In genomic region chr4:8238560-8239305, GRCm38 (mm10) we compare ENCODE assay signal across 8 mouse cellular contexts. TPM values are rescaled to one million over a fixed set of nuclear protein-coding genes. Genes with fewer than 3 reads are reported as not detected.
A peak's percentile ranks its signal among the peaks of the same experiment; 100 is the strongest.
DNase-seq lines count a peak whose midpoint lies in the region; ATAC-seq and TF ChIP-seq lines count a peak whose summit lies in the region.

TSS of gene Car8 (minus strand) at chr4:8239041.

- no peaks in the 10 kb centered on the region for H3K9me3 ChIP-seq in intestine, embryonic 16.5 days (ENCODE audit: control insufficient read depth, low read length)
- H3K9me3 ChIP-seq in midbrain, postnatal 0 days (ENCODE audit: low read length) = no peaks in the 10 kb centered on the region

- H3K4me3 ChIP-seq in cerebellum, adult 2 months (replicated peaks; ENCODE audit: insufficient read depth, low read depth, low read length) = peak within 1 kb of the TSS; percentile 63
- peak within 1 kb of the TSS; percentile 83 for H3K4me3 ChIP-seq in intestine, embryonic 16.5 days (ENCODE audit: low read length)
- H3K4me3 ChIP-seq in midbrain, postnatal 0 days (ENCODE audit: low read depth, low read length) = peak within 1 kb of the TSS; percentile 80

- H3K27me3 ChIP-seq in cerebellum, adult 2 months (ENCODE audit: control insufficient read depth, insufficient read depth, low read length) = no peaks in the 10 kb centered on the region
- H3K27me3 ChIP-seq in intestine, embryonic 16.5 days (replicated peaks; ENCODE audit: control insufficient read depth, insufficient read depth, low read length) = no peaks in the 10 kb centered on the region
- no peaks in the 10 kb centered on the region for H3K27me3 ChIP-seq in midbrain, postnatal 0 days (ENCODE audit: insufficient read depth, low read length)

- no peaks in the 10 kb centered on the region for H3K36me3 ChIP-seq in intestine, embryonic 16.5 days (ENCODE audit: control insufficient read depth, insufficient read depth, low read length)
- H3K36me3 ChIP-seq in midbrain, postnatal 0 days (ENCODE audit: insufficient read depth, low read length) = no peaks in the 10 kb centered on the region

- peak; percentile 6 to 21 for DNase-seq in cerebellum, adult 2 months
- DNase-seq in cerebellum, adult 11-12 months = no peak
- DNase-seq in cerebellum, postnatal 4 days (ENCODE audit: low spot score in 2 of 2) = peak; percentile 26 to 31
- DNase-seq in heart, adult 11 months = peak; percentile 97
- peak; percentile 52 for DNase-seq in liver
- peak; percentile 71 for DNase-seq in midbrain, postnatal 0 days (ENCODE audit: low spot score)
- peak; percentile 23 to 48 for DNase-seq in thymus, postnatal 10 days (ENCODE audit: low spot score in 2 of 2)

- ATAC-seq in intestine, embryonic 16.5 days = peak; percentile 93
- peak; percentile 90 for ATAC-seq in midbrain, postnatal 0 days (ENCODE audit: low FRiP score)

- peak within 1 kb of the TSS; percentile 95 for H3K4me2 ChIP-seq in intestine, embryonic 16.5 days (ENCODE audit: low read depth, low read length)
- peak within 1 kb of the TSS; percentile 98 for H3K4me2 ChIP-seq in midbrain, postnatal 0 days (ENCODE audit: low read depth, low read length, poor library complexity, severe bottlenecking)

- H3K27ac ChIP-seq in cerebellum, adult 2 months (ENCODE audit: insufficient read depth, low read length) = no peak within 1 kb of the TSS
- peak within 1 kb of the TSS; percentile 63 for H3K27ac ChIP-seq in intestine, embryonic 16.5 days (ENCODE audit: low read length)
- H3K27ac ChIP-seq in midbrain, postnatal 0 days (ENCODE audit: low read depth, low read length) = no peak within 1 kb of the TSS

- peak within 1 kb of the TSS; percentile 88 for H3K9ac ChIP-seq in intestine, embryonic 16.5 days (ENCODE audit: low read depth, low read length)
- peak within 1 kb of the TSS; percentile 73 for H3K9ac ChIP-seq in midbrain, postnatal 0 days (replicated peaks; ENCODE audit: low read length, poor library complexity, severe bottlenecking)

- WGBS in cerebellum, adult 2 months = under 1% methylated on average over 45 of the region's 49 CpGs
- 1% methylated on average over 49 of the region's 49 CpGs for WGBS in intestine, embryonic 16.5 days
- WGBS in midbrain, postnatal 0 days = under 1% methylated on average over 45 of the region's 49 CpGs

- H3K4me1 ChIP-seq in cerebellum, adult 2 months (ENCODE audit: control insufficient read depth, insufficient read depth, low read length) = no peaks in the 10 kb centered on the region
- H3K4me1 ChIP-seq in intestine, embryonic 16.5 days (ENCODE audit: control insufficient read depth, insufficient read depth, low read length) = 0 out of 2 replicates have a peak, but pooled peaks cover 3% of the 10 kb centered on the region
- H3K4me1 ChIP-seq in midbrain, postnatal 0 days (ENCODE audit: insufficient read depth, low read length) = no peaks in the 10 kb centered on the region; the same call in 1 of the 2 replicates

- no peak for TF ChIP-seq CTCF in cerebellum, adult 2 months (IDR thresholded peaks at IDR 0.05; ENCODE audit: borderline replicate concordance, insufficient read depth, low read depth, low read length)
- no peak for TF ChIP-seq CTCF in midbrain, postnatal 0 days (IDR thresholded peaks at IDR 0.05)

- TF ChIP-seq POLR2A in cerebellum, adult 2 months (IDR thresholded peaks at IDR 0.05; ENCODE audit: borderline replicate concordance, insufficient read depth, low read length) = no peak

RNA-seq across cellular contexts. Expression of gene Car8, which starts in this region (rescaled TPM):
- polyA plus RNA-seq in cerebellum, adult 2 months (2012; rRNA removed) = 358 and 432 TPM in 2 replicates
- 54.2 TPM in 2 replicates for polyA plus RNA-seq in intestine, embryonic 16.5 days (2015; fragmentation: Nextera tagmentation; extraction: Ambion mirVana)
- 13.7 and 31.6 TPM in 2 replicates for total RNA-seq in midbrain, postnatal 0 days (2014; rRNA removed)
- 17.7 and 18.6 TPM in 2 replicates for polyA plus RNA-seq in midbrain, postnatal 0 days (2015; fragmentation: Nextera tagmentation; extraction: Ambion mirVana)
